Mouse (Mus musculus): ENCODE measurements around the gene Cenpb. TPM values are rescaled to one million over a fixed set of nuclear protein-coding genes. Genes with fewer than 3 reads are reported as not detected.

The Cenpb gene
- polyA plus RNA-seq, 1 experiment from 2014 or later = 9.0 TPM

Other genes with a start within 250 kb of the Cenpb start
- gene Gfra4, start 137.0 kb downstream of the Cenpb start, polyA plus RNA-seq (2014; fragmentation: Nextera tagmentation; extraction: Ambion mirVana) = 5.6 and 6.1 TPM in 2 replicates
- 0.54 and 0.66 TPM in 2 replicates for gene Adam33, start 116.3 kb downstream of the Cenpb start, polyA plus RNA-seq (2014; fragmentation: Nextera tagmentation; extraction: Ambion mirVana)
- gene Siglec1, start 93.3 kb downstream of the Cenpb start, polyA plus RNA-seq (2014; fragmentation: Nextera tagmentation; extraction: Ambion mirVana) = 0.10 and 0.15 TPM in 2 replicates
- 4.0 and 4.6 TPM in 2 replicates for gene Hspa12b, start 52.8 kb downstream of the Cenpb start, polyA plus RNA-seq (2014; fragmentation: Nextera tagmentation; extraction: Ambion mirVana)
- gene Gm11037, start 46.6 kb downstream of the Cenpb start, polyA plus RNA-seq (2014; fragmentation: Nextera tagmentation; extraction: Ambion mirVana) = not detected in 2 replicates
- 122 and 123 TPM in 2 replicates for gene 1700037H04Rik, start 20.0 kb downstream of the Cenpb start, polyA plus RNA-seq (2014; fragmentation: Nextera tagmentation; extraction: Ambion mirVana)
- 102 and 106 TPM in 2 replicates for gene Cdc25b, start 6.9 kb upstream of the Cenpb start, polyA plus RNA-seq (2014; fragmentation: Nextera tagmentation; extraction: Ambion mirVana)
- gene Spef1, start 7.2 kb upstream of the Cenpb start, polyA plus RNA-seq (2014; fragmentation: Nextera tagmentation; extraction: Ambion mirVana) = 7.7 and 9.4 TPM in 2 replicates
- gene Ap5s1, start 27.0 kb upstream of the Cenpb start, polyA plus RNA-seq (2014; fragmentation: Nextera tagmentation; extraction: Ambion mirVana) = 23.9 and 25.2 TPM in 2 replicates
- 8.7 and 10.7 TPM in 2 replicates for gene Mavs, start 54.0 kb upstream of the Cenpb start, polyA plus RNA-seq (2014; fragmentation: Nextera tagmentation; extraction: Ambion mirVana)
- gene Pank2, start 82.4 kb upstream of the Cenpb start, polyA plus RNA-seq (2014; fragmentation: Nextera tagmentation; extraction: Ambion mirVana) = 49.6 and 58.0 TPM in 2 replicates
- gene Rnf24, start 172.8 kb upstream of the Cenpb start, polyA plus RNA-seq (2014; fragmentation: Nextera tagmentation; extraction: Ambion mirVana) = 12.0 and 13.6 TPM in 2 replicates

All from hindbrain, embryonic 11.5 days (tissue).